Mouse (Mus musculus) forebrain, embryonic 10.5 days (tissue): ENCODE data around the gene Eef1akmt1. TPM values are rescaled to one million over a fixed set of nuclear protein-coding genes. Genes with fewer than 3 reads are reported as not detected.

Experiments
- DNase-seq: peaks from one replicate; pipeline ENCODE4 v3.0.0-alpha.2; 2017; ENCODE audit warnings: low spot score; ENCODE audit errors: extremely low spot score
- H3K27ac ChIP-seq: fragments of 300-500 bp; sonication (generic); 2 replicates; pipeline ENCODE4 v1.5.1; 2016; ENCODE audit warnings: mild to moderate bottlenecking
- H3K27me3 ChIP-seq: fragments of 300-500 bp; sonication (generic); 2 replicates; pipeline ENCODE4 v1.6.1; 2016; ENCODE audit warnings: mild to moderate bottlenecking; ENCODE audit not compliant: poor library complexity, severe bottlenecking
- H3K36me3 ChIP-seq: fragments of 300-500 bp; sonication (generic); replicated peaks from 2 replicates; pipeline ENCODE4 v1.6.1; 2016; ENCODE audit warnings: mild to moderate bottlenecking, moderate library complexity
- H3K4me1 ChIP-seq: fragments of 300-500 bp; sonication (generic); 2 replicates; pipeline ENCODE4 v1.6.1; 2016
- H3K4me3 ChIP-seq: fragments of 300-500 bp; sonication (generic); 2 replicates; pipeline ENCODE4 v1.5.1; 2016; ENCODE audit warnings: mild to moderate bottlenecking, moderate library complexity
- H3K9me3 ChIP-seq: fragments of 300-500 bp; sonication (generic); 2 replicates; pipeline ENCODE4 v1.6.1; 2016; ENCODE audit warnings: mild to moderate bottlenecking, moderate library complexity
- WGBS: fragments of 180-500 bp; shearing (Covaris S2); methylation state at CpG from one replicate; pipeline ENCODE4 v1.1.7; 2016; 5-methylcytosine and 5-hydroxymethylcytosine counted together
- polyA plus RNA-seq: library from polyadenylated mRNA; unstranded; fragments of >200 nt; fragmentation: Nextera tagmentation; extraction: Ambion mirVana; gene quantifications from 2 replicates; pipeline ENCODE4 v1.2.1, GENCODE M21; 2016

Eef1akmt1 gene
- polyA plus RNA-seq, 1 experiment from 2014 or later = 99.0 TPM

GRCm38 (mm10) chr14:57527598-57527997 is 43.8 kb downstream of the Eef1akmt1 start:
- Histone ChIP-seq H3K4me3 (no peak overlapping the region), H3K27me3 (peaks cover 80% of the 10 kb centered on the region), H3K9me3 (no peaks in the 10 kb centered on the region), H3K4me1 (peaks cover 30% of the 10 kb centered on the region), H3K36me3 (no peaks in the 10 kb centered on the region), H3K27ac (no peak overlapping the region)
- 47% methylated on average over 2 of the region's 2 CpGs for WGBS
- no peak for DNase-seq

GRCm38 (mm10) chr14:57527122-57527521 is 44.3 kb downstream of the Eef1akmt1 start:
- 35% methylated on average over 7 of the region's 7 CpGs for WGBS
- Histone ChIP-seq H3K36me3 (no peaks in the 10 kb centered on the region), H3K27ac (no peak overlapping the region), H3K4me1 (peaks cover 30% of the 10 kb centered on the region), H3K9me3 (no peaks in the 10 kb centered on the region), H3K4me3 (no peak overlapping the region), H3K27me3 (peaks cover 82% of the 10 kb centered on the region)
- no peak for DNase-seq

GRCm38 (mm10) chr14:57526050-57526623 is 45.3 kb downstream of the Eef1akmt1 start:
- H3K4me1 ChIP-seq = peaks cover 30% of the 10 kb centered on the region
- H3K4me3 ChIP-seq = peak overlapping the region; percentile 82
- H3K36me3 ChIP-seq = no peaks in the 10 kb centered on the region
- no peaks in the 10 kb centered on the region for H3K9me3 ChIP-seq
- no peak for DNase-seq
- WGBS = 57% methylated on average over 10 of the region's 10 CpGs
- no peak overlapping the region for H3K27ac ChIP-seq
- H3K27me3 ChIP-seq = peaks cover 77% of the 10 kb centered on the region

- Histone ChIP-seq H3K27ac (peak overlapping the region; percentile 76), H3K36me3 (no peaks in the 10 kb centered on the region), H3K4me3 (peak overlapping the region; percentile 82), H3K4me1 (peaks cover 30% of the 10 kb centered on the region), H3K9me3 (no peaks in the 10 kb centered on the region), H3K27me3 (peaks cover 77% of the 10 kb centered on the region)
- DNase-seq = peak; percentile 73
- 2% methylated on average over 58 of the region's 60 CpGs for WGBS
Measured at GRCm38 (mm10) chr14:57525388-57526049, 45.9 kb downstream of the Eef1akmt1 start.

- no peaks in the 10 kb centered on the region for H3K36me3 ChIP-seq
- H3K9me3 ChIP-seq = no peaks in the 10 kb centered on the region
- H3K27ac ChIP-seq = peak within 1 kb of the TSS; percentile 76
- 3% methylated on average over 97 of the region's 104 CpGs for WGBS
- H3K4me1 ChIP-seq = peaks cover 28% of the 10 kb centered on the region
- H3K4me3 ChIP-seq = peak within 1 kb of the TSS; percentile 82
- peaks cover 75% of the 10 kb centered on the region for H3K27me3 ChIP-seq
- DNase-seq = peak; percentile 60
Measured at GRCm38 (mm10) chr14:57524671-57525387, 46.6 kb downstream of the Eef1akmt1 start, which contains the start of gene Il17d. Gene Il17d, plus strand, starts transcription at chr14:57524777.

GRCm38 (mm10) chr14:57523762-57524161 is 47.6 kb downstream of the Eef1akmt1 start:
- Histone ChIP-seq H3K27ac (no peak overlapping the region), H3K27me3 (peaks cover 65% of the 10 kb centered on the region), H3K4me1 (peaks cover 20% of the 10 kb centered on the region), H3K36me3 (no peaks in the 10 kb centered on the region), H3K4me3 (no peak overlapping the region), H3K9me3 (no peaks in the 10 kb centered on the region)
- DNase-seq = no peak
- 91% methylated on average over 9 of the region's 9 CpGs for WGBS

GRCm38 (mm10) chr14:57517001-57517400 is 54.4 kb downstream of the Eef1akmt1 start:
- no peak overlapping the region for H3K4me3 ChIP-seq
- H3K27me3 ChIP-seq = 0 out of 2 replicates have a peak, but pooled peaks cover under 1% of the 10 kb centered on the region
- H3K36me3 ChIP-seq = no peaks in the 10 kb centered on the region; the same call in 1 of the 2 replicates
- no peaks in the 10 kb centered on the region for H3K9me3 ChIP-seq
- no peak for DNase-seq
- no peaks in the 10 kb centered on the region for H3K4me1 ChIP-seq
- H3K27ac ChIP-seq = no peak overlapping the region
- WGBS = 93% methylated on average over 7 of the region's 7 CpGs

- Histone ChIP-seq H3K4me3 (no peak overlapping the region), H3K4me1 (no peaks in the 10 kb centered on the region), H3K36me3 (no peaks in the 10 kb centered on the region; the same call in 1 of the 2 replicates), H3K9me3 (no peaks in the 10 kb centered on the region), H3K27ac (no peak overlapping the region), H3K27me3 (no peaks in the 10 kb centered on the region)
- no peak for DNase-seq
- WGBS = 89% methylated on average over 6 of the region's 6 CpGs
Measured at GRCm38 (mm10) chr14:57515156-57515762, 56.2 kb downstream of the Eef1akmt1 start.

GRCm38 (mm10) chr14:57509554-57509953 is 61.9 kb downstream of the Eef1akmt1 start:
- Histone ChIP-seq H3K4me3 (no peak overlapping the region), H3K9me3 (no peaks in the 10 kb centered on the region), H3K4me1 (no peaks in the 10 kb centered on the region), H3K27me3 (no peaks in the 10 kb centered on the region), H3K36me3 (no peaks in the 10 kb centered on the region), H3K27ac (no peak overlapping the region)
- 84% methylated on average over 6 of the region's 6 CpGs for WGBS
- no peak for DNase-seq

- peaks cover 10% of the 10 kb centered on the region; the same call in 1 of the 2 replicates for H3K36me3 ChIP-seq
- H3K27me3 ChIP-seq = no peaks in the 10 kb centered on the region
- H3K4me1 ChIP-seq = peaks cover 3% of the 10 kb centered on the region; the same call in 1 of the 2 replicates
- H3K27ac ChIP-seq = no peak overlapping the region
- no peak for DNase-seq
- WGBS = 95% methylated on average over 6 of the region's 6 CpGs
- no peak overlapping the region for H3K4me3 ChIP-seq
- no peaks in the 10 kb centered on the region for H3K9me3 ChIP-seq
Measured at GRCm38 (mm10) chr14:57503729-57504128, 67.7 kb downstream of the Eef1akmt1 start.
